Mouse (Mus musculus): ENCODE results near the gene Gm5475.
"Not testable (repeated sequence)": the region's sequence is repeated elsewhere in the genome, so short reads cannot be mapped to it uniquely, and the experiment has no call there.

Gm5475 gene

GRCm38 (mm10) chr15:100421758-100422197, at the start of gene Gm5475:
Gene Gm5475, plus strand, starts transcription at chr15:100422147.
- in situ Hi-C loops (cut with MboI; ENCODE audit: low pct_unique_long_range_greater_than_20kb in 1 of 2, low sequenced_read_pairs in 2 of 2, unreplicated experiment in 1 of 2): not testable (repeated sequence)

GRCm38 (mm10) chr15:100375066-100375465, 46.9 kb upstream of the Gm5475 start:
- in situ Hi-C loops (cut with MboI; ENCODE audit: low pct_unique_long_range_greater_than_20kb in 1 of 2, low sequenced_read_pairs in 2 of 2, unreplicated experiment in 1 of 2): no loop called here

GRCm38 (mm10) chr15:100377847-100378505, 44.0 kb upstream of the Gm5475 start:
- in situ Hi-C loops (cut with MboI; ENCODE audit: low pct_unique_long_range_greater_than_20kb in 1 of 2, low sequenced_read_pairs in 2 of 2, unreplicated experiment in 1 of 2): not testable (repeated sequence)

- in situ Hi-C loops (cut with MboI; ENCODE audit: low pct_unique_long_range_greater_than_20kb in 1 of 2, low sequenced_read_pairs in 2 of 2, unreplicated experiment in 1 of 2): no loop called here
Observed at GRCm38 (mm10) chr15:100379658-100380057, 42.3 kb upstream of the Gm5475 start.

- in situ Hi-C loops (cut with MboI; ENCODE audit: low pct_unique_long_range_greater_than_20kb in 1 of 2, low sequenced_read_pairs in 2 of 2, unreplicated experiment in 1 of 2): no loop called here
Observed at GRCm38 (mm10) chr15:100380104-100380503, 41.8 kb upstream of the Gm5475 start.

GRCm38 (mm10) chr15:100385705-100386104, 36.2 kb upstream of the Gm5475 start:
- in situ Hi-C loops (cut with MboI; ENCODE audit: low pct_unique_long_range_greater_than_20kb in 1 of 2, low sequenced_read_pairs in 2 of 2, unreplicated experiment in 1 of 2): no loop called here

- in situ Hi-C loops (cut with MboI; ENCODE audit: low pct_unique_long_range_greater_than_20kb in 1 of 2, low sequenced_read_pairs in 2 of 2, unreplicated experiment in 1 of 2): no loop called here
Observed at GRCm38 (mm10) chr15:100387544-100388223, 34.3 kb upstream of the Gm5475 start.

- in situ Hi-C loops (cut with MboI; ENCODE audit: low pct_unique_long_range_greater_than_20kb in 1 of 2, low sequenced_read_pairs in 2 of 2, unreplicated experiment in 1 of 2): no loop called here
Observed at GRCm38 (mm10) chr15:100388224-100388835, 33.6 kb upstream of the Gm5475 start.

- in situ Hi-C loops (cut with MboI; ENCODE audit: low pct_unique_long_range_greater_than_20kb in 1 of 2, low sequenced_read_pairs in 2 of 2, unreplicated experiment in 1 of 2): no loop called here
Observed at GRCm38 (mm10) chr15:100388886-100389285, 33.1 kb upstream of the Gm5475 start.

GRCm38 (mm10) chr15:100391066-100391465, 30.9 kb upstream of the Gm5475 start:
- in situ Hi-C loops (cut with MboI; ENCODE audit: low pct_unique_long_range_greater_than_20kb in 1 of 2, low sequenced_read_pairs in 2 of 2, unreplicated experiment in 1 of 2): no loop called here

- in situ Hi-C loops (cut with MboI; ENCODE audit: low pct_unique_long_range_greater_than_20kb in 1 of 2, low sequenced_read_pairs in 2 of 2, unreplicated experiment in 1 of 2): no loop called here
Observed at GRCm38 (mm10) chr15:100391599-100391998, 30.3 kb upstream of the Gm5475 start.

- in situ Hi-C loops (cut with MboI; ENCODE audit: low pct_unique_long_range_greater_than_20kb in 1 of 2, low sequenced_read_pairs in 2 of 2, unreplicated experiment in 1 of 2): no loop called here
Observed at GRCm38 (mm10) chr15:100393016-100393415, 28.9 kb upstream of the Gm5475 start.

- in situ Hi-C loops (cut with MboI; ENCODE audit: low pct_unique_long_range_greater_than_20kb in 1 of 2, low sequenced_read_pairs in 2 of 2, unreplicated experiment in 1 of 2): no loop called here
Observed at GRCm38 (mm10) chr15:100395561-100395960, 26.4 kb upstream of the Gm5475 start.

GRCm38 (mm10) chr15:100400592-100401250, 21.2 kb upstream of the Gm5475 start:
- in situ Hi-C loops (cut with MboI; ENCODE audit: low pct_unique_long_range_greater_than_20kb in 1 of 2, low sequenced_read_pairs in 2 of 2, unreplicated experiment in 1 of 2): no loop called here

GRCm38 (mm10) chr15:100401811-100402210, 20.1 kb upstream of the Gm5475 start:
- in situ Hi-C loops (cut with MboI; ENCODE audit: low pct_unique_long_range_greater_than_20kb in 1 of 2, low sequenced_read_pairs in 2 of 2, unreplicated experiment in 1 of 2): no loop called here

GRCm38 (mm10) chr15:100402347-100402746, 19.6 kb upstream of the Gm5475 start:
- in situ Hi-C loops (cut with MboI; ENCODE audit: low pct_unique_long_range_greater_than_20kb in 1 of 2, low sequenced_read_pairs in 2 of 2, unreplicated experiment in 1 of 2): no loop called here

GRCm38 (mm10) chr15:100402798-100403197, 19.1 kb upstream of the Gm5475 start:
- in situ Hi-C loops (cut with MboI; ENCODE audit: low pct_unique_long_range_greater_than_20kb in 1 of 2, low sequenced_read_pairs in 2 of 2, unreplicated experiment in 1 of 2): no loop called here

- in situ Hi-C loops (cut with MboI; ENCODE audit: low pct_unique_long_range_greater_than_20kb in 1 of 2, low sequenced_read_pairs in 2 of 2, unreplicated experiment in 1 of 2): no loop called here
Observed at GRCm38 (mm10) chr15:100403318-100404000, 18.5 kb upstream of the Gm5475 start.

- in situ Hi-C loops (cut with MboI; ENCODE audit: low pct_unique_long_range_greater_than_20kb in 1 of 2, low sequenced_read_pairs in 2 of 2, unreplicated experiment in 1 of 2): no loop called here
Observed at GRCm38 (mm10) chr15:100406088-100406487, 15.9 kb upstream of the Gm5475 start.

Measured in mouse embryonic stem cell (cell line).